Mouse (Mus musculus): ENCODE data around the gene Agap3.

Agap3 gene

DNA sequence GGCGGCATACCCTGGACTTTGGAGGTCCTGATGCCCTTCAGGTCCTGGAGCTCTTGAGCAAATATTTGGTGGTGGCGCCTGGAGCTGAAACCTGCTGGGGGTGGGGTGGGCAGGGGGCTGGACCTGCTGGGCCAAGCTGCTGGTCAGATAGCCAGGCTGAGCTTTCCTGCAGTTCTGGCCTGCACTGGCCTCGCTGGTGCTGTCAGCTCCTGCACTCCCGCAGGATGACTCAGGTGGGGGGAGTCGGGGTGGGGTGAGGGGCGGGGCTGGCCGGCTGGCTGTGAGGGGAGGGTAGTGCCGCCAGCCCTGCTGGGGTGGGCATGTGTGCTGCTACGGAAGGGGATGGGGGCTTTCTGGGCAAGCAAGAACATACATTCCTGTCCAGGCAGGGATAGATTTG, 23.4 kb upstream of the Agap3 start:
- no peak for DNase-seq (ENCODE audit: low read depth)

DNA sequence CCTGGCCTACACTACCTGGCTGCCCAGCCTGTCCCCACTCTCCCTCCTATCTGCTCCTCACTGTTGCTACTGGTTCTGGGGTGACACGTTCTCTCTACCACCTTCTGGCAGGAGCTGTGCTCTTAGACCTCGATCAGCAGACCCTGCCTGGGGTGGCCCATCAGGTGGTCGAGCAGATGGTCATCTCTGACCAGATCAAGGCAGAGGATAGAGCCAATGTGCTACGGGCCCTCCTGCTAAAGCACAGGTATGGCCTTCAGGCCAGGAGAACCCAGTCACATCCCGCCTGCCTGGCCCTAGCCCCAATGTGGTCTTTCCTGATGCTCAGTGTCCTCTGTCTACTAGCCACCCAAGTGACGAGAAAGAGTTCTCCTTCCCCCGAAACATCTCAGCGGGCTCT, 18.0 kb upstream of the Agap3 start:
- DNase-seq (ENCODE audit: low read depth): no peak

DNA sequence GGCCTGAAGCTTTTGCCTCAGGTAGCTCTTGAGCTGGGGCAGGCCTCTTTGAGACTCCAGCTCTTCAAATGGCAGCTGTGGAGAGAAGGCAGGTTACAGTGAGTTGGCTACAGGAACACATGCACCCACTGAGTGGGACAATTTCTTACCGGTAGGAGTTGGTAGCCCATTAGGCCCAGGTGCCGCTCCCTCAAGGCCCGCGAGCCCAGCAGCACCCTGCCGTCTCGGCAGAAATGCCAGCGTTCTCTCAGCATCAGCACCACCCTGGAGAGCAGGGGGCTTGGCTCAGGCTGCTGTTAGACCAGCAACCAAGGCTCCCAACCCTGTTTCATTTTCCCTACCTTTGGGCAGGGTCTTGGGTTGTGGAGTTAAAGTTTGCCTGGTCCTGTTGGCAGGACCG, 10.8 kb upstream of the Agap3 start:
- DNase-seq (ENCODE audit: low read depth): no peak

DNA sequence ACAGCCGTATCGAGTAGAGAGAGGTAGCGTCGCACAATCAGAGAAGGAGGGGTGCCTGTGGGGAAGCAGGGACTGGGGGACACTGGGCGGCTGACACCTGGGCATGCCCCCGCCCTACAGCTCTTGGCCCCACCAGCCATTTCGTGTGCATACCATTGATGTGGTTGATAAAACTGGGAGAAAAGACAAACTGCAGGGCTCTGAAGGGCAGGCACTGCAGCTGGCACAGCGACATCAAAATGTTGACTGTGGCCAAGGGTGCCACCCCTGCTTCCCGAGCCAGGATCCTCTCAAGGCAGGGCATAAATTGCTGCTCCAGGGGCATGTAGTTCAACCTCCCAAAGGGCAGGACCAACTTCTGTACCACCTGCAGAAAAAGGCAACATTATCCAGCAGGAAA, 9.9 kb upstream of the Agap3 start:
- no peak for DNase-seq (ENCODE audit: low read depth)

DNA sequence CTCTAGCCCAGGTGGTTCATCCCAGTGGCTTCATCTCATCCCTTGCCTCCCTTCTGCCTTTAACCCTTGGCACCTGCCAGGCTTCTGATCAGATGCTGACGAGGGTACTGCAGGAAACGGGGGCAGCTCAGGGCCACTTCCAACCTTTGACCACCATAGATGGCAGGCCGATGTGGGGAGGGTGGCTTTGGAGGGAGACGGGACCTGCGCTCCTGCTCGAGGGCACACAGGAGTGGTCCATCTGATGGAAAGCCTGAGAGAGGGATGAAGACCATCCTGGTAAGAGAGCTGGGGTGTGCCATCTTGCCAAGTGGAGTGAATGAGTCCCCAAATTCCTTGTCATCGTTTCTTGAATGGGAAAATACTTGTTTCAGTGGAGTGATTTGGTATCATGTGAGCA, 8.8 kb upstream of the Agap3 start:
- DNase-seq (ENCODE audit: low read depth): no peak

DNA sequence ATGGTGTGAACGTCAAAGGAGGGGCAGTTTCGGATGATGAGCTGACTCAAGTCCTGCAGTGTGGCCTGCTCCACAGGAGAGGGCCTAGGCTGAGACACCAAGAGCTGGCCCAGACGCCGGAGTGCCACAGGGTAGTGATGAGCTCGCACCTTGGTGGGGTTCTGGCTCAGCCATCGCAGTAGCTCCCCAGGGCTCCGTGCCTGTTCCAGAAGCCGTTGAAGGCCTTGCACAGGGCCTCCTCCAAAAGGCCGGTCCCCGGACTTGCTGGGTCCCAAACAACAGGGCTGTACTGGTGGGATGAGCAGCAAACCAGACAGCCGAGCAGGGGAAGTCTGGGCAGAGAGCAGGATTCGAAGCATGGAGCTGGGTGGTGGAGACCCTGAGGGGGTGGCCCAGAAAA, 8.1 kb upstream of the Agap3 start:
- no peak for DNase-seq (ENCODE audit: low read depth)

DNA sequence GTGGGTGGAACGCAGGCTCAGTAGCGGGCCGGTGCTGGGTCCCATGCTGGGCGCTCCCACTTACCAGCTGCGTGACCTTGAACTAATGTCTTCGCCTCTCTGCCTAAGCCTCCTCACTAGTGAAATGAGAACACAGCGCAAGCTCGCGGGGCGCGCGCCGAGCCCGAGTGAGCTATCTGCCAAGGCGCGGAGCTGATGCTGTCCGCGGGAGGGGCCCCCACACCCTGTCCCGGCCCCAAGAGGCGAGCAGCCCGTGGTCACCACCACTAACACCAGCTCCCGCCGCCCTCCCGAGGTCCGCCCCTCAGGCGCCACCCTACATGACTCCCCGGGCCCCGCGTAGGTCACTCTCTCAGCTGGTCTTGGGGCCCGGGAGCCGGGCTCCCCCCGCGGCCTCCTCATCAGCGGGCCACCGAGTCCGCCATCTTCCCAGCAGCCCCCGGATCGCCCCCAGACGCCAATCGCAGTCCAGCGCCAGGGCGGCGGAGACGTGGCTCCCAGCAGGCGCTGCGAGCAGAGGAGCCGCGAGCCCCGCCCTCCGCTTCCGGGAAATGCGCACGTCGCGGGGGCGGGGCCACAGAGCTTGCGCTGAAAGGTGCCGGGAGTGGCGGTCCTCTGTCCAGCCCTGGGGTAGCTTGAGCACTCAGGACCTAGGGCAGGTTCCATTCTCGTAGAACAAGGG, 7.1 kb upstream of the Agap3 start, which contains the start of gene Fastk:
Gene Fastk (minus strand): TSS at position 542 of the 682 bp plus-strand sequence.
- DNase-seq (ENCODE audit: low read depth): peak; percentile 89

DNA sequence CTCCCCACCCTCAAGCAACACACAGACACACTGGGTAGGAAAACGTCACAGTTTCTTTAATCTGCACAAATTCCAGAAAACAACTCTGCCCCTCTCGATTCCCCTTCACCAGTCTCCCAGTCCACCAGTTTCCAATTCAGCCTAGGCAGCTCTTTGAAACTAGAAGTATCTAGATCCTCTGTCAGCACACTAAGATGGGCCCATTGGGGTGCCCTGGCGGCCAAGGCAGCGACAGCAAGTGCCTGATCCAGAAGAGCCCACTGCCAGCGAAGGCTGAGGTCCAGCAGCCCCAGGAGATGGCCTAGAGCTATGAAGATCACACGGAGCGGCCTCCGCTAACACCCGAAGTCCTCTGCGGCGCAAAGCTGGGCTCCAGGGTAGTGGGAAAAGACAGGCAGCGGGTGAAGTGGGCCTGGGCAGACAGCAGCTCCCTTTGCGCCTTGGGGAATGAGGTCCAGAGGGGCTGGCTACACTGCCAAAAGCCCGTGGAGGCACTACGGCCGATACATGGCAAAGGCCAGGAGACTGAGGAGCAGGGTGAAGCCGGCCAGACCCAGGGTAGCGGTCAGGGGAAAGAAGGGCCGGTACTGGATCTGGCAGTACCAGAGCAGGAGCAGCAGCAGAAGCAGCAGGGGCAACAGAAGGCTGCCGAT, 6.4 kb upstream of the Agap3 start:
- DNase-seq (ENCODE audit: low read depth): no peak

DNA sequence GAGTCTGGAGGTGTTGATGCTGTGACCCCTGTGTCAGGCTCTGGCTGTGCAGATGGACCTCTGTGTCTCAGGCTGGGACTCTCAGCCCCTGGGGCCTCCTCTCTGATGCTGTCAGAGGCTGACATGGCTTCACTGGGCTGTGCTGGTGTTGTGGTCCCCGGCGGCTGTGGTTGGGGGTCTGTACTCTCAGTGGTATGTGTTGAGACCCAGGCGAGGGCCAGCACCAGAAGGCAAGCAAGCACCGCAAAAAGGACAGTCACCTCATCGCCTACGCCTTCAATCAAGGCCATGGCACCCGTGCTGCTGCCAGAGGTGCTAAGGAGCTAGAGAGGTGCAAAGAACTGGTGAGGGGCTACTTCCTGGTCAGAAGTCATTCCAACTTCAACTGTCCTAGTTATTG, 5.3 kb upstream of the Agap3 start:
- DNase-seq (ENCODE audit: low read depth): no peak

DNA sequence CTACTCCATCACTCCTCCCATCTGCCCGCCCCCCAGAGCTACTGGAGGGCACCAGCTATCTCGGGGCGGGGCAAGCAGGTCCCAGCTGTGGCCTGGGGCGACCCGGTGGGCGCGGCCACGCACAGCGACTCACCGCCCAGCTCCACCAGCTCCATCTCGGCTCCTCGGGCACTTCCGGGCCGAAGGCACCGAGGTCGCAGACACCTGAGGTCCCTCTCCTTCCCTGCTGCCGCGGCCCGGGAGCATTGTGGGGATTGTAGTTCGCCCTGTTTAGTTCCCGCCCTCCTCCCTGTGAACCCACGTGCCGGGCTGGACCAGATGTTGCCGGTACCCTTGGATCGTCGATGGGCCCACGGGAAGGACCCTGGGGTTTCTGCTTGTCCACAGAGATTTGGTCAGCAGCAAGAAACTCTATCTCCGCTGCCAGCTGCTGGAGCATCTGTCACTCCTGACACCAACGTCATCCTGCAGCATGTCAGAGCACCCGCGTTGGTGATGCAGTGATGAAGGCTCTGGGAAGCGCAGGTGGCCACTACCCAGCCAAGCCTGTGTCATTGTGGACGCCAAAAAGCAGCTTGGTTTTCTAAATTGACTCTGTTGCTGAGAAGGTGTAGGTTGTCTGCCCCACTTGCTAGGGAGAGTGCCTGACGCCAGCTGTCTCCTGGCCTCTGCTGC, 4.2 kb upstream of the Agap3 start, which contains the start of gene Tmub1:
Gene Tmub1 (minus strand): TSS at position 231 of the 675 bp plus-strand sequence.
- peak; percentile 88 for DNase-seq (ENCODE audit: low read depth)

DNA sequence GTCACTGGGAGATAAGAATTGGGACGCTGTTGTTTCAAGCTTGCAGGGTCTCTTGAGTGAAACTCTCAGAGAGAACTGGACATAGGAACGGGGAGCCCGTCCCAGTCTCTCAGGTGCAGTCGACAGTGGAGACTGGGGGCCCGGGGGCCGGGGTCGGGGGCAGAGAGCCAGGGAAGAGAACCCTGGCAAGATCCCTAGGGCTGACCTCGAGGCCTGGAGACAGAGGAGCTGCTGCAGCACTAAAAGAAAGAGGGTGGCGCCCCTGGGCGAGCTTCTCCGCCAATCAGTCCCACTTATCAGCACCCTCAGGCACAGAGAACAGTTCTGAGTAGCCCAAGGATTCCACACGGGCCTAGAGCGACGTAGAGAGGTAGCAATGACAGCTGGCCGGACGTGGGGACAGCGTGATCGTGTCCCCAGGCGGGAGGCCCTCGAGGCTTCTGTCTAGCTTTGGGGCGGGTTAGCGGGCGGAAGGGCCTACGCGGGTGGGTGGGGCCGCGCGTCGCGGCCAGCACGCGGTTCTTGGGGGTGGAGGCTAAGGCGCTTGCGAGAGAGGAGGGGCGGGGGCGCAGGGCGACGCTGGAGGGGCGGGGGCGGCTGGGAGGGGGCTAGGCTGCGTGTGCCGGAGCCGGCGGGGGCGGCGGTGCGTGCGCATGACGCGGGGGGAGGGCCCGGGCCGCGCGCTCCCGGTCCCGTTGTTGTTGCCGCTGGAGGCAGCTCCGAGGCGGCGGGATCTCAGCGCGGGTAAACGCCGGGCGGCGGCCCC, 530 bp upstream of the Agap3 start:
- peak; percentile 92 for DNase-seq (ENCODE audit: low read depth)

DNA sequence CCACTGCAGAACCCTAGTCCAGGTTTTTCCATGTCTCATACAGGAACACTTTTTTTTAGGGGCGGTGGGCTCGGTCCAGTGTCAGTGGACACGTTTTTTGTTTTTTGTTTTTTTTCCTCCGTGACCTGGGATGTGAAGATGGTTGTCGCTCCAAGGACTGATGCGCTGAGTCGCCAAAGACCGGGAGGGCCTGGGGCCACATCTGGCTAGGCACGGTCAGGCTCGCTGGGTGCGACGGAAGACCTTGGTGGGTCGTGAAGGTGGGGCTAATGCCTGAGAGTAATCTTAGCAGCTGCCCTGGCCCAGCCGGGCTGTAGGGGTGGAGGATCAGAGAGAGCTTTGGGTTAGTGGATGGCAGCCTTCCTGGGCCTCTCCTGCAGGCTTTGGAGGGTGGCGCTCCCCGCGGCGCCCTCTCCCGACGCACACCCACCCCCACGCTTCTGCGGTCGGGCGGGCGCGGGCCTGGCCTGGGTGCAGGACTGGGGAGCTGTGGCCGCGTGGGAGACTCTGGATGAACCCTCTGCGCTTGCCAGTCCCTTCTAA, 785 bp downstream of the Agap3 start:
- peak; percentile 25 for DNase-seq (ENCODE audit: low read depth)

DNA sequence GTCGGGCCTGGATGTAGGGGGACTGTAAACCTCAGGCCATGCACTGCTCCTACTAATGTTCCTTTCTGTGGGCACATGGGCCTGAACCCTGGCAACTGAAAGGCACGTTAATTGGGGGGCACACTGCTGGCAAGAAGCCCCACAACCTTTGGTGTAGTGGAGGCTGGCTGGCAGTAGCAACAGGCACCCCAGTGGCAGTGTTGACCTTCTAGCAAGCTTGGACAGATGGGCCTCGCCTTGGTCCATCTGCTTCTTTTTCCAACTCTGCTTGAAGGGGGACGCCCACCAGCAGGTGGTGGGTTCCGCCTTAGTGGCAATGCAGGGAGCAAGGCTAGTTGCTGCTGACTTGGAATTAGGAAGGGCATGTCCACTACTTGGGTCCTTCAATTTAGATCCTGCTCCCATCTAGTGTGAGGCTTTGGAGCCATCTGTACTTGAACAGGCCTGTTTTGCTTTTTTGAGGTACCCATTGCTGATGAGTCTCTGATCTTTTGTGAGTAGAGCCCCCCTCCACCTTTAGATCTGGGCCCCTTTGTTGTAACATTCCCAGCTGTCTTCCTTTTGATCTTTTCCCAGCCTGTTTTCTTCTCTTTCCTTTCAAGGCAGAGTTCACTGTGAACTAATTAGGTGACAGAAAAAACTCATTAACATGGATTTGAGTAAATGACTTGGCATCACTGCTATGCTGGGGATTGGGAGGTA, 1.5 kb downstream of the Agap3 start:
- DNase-seq (ENCODE audit: low read depth): no peak

DNA sequence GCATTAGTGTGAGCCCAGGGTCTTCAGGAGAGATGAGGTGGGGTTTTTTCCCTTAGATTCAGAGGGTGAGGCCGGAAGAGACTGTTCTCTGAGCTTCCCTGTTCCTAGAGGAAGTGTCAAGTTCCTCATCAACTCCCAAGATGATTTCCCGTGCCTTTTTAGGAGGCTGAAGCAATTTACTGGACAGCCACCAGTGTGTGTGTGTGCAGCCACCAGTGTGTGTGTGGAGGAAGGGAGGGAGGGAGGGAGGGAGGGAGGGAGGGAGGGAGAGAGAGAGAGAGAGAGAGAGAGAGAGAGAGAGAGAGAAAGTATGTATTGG, 2.0 kb downstream of the Agap3 start:
- no peak for DNase-seq (ENCODE audit: low read depth)

DNA sequence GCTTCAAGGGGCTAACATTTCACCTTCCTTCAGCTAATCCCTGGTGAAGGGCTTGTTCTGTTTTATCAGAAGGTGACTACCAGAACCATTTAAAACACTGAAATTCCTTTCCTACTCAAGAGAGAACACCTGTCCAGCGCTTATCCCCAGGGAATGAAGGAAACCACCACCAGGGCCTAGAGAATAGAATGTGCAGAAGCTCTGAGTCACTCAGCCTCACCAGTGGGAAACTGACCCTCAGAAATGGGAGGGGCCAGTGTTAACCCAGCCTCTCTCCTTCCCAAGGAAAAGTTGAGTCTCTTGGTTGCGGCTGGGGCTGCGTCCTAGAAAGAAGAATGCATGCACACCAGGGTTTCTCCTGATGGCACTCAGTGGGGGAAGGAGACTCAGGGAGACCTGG, 3.1 kb downstream of the Agap3 start:
- no peak for DNase-seq (ENCODE audit: low read depth)

DNA sequence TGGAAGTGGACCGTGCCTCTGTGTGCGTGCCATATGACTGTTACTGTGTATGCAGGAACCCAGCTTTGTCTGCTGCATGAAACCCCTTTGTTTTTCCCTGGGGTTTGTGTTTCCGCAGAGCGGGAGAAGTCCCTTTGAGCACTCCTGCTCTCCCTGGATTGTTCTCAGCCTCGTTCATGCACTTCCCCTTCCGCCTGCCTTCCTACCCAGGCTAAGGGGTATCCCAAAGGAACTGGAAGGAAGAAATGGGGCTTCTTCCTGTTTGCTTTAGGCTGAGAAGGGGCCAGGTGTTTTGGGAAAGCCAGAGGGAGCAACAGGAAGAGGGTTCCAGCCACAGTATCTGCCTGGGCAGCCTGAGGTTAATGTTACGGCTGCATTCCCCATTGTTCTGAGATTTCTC, 3.6 kb downstream of the Agap3 start:
- no peak for DNase-seq (ENCODE audit: low read depth)

DNA sequence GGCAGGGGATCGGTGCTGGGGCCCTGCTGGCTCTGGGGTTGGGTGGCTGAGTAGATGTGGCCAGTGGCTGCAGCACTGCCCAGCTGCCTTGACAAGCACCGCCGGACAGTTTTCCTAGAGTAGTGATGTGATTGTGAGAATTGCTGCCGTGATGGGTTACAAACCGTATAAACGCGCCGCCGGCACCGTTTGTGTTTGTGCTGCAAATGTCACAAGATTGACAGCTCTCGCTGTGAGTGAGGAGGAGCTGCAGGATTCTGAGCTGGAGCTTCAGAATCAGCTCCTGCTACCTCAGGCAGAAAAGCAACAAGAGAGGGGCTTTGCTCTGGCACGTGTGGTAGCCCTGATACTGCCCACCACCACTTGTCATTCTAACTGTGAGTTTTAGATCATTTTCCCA, 14.8 kb downstream of the Agap3 start:
- no peak for DNase-seq (ENCODE audit: low read depth)

DNA sequence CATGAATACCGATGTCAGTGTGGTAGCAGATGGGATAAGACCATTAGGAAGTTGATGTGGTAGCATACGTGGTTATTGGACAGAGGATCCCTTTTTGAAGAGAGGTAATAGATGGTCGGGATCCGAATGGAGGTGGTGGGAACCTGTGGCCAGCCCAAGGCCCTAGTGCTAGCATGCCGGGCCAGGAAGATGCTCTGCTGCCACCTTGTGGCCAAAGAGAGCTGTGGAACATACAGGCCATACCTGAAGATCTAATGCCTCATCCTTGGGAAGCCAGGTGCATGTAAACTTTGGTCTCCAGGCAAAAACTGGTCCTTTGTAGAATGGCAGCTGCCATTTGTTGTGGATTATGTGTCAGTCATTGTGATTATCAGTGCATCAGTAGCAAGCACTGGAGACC, 18.6 kb downstream of the Agap3 start:
- peak; percentile 74 for DNase-seq (ENCODE audit: low read depth)

DNA sequence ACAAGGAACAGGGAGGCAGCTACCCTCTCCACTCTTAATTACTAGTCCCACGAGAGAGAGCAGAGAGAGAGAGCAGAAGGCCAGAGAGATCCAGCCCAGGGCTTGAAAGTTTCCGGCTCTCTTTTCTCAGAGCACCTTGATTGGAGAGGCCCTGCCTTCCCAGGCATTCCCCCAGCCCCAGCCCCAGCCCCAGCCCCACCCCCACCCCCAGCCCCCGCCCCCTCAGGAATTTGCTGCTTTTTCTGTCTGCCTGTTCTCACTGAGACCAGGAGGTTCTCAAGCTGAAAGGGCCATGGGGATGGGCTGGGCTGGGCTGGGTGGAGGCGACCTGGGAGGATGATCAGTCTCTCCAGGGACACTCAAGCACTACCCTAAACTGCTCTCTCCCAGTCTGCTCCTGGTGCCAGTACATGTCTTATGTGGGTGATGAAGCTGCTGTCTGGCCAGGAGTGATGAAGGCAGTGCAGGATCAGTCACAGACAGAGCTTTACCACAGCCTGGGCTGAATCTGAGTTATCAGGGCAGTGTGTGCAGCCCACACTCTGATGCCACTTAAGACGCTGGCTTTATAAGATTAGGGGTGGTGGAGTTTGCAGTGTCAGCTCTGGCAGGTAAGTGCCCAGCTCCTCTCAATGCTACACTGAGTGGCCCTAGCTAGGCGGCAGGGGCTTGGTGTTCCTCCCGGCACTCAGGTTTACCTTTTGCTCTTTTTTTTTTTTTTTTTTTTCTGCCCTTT, 21.1 kb downstream of the Agap3 start:
- DNase-seq (ENCODE audit: low read depth): no peak

DNA sequence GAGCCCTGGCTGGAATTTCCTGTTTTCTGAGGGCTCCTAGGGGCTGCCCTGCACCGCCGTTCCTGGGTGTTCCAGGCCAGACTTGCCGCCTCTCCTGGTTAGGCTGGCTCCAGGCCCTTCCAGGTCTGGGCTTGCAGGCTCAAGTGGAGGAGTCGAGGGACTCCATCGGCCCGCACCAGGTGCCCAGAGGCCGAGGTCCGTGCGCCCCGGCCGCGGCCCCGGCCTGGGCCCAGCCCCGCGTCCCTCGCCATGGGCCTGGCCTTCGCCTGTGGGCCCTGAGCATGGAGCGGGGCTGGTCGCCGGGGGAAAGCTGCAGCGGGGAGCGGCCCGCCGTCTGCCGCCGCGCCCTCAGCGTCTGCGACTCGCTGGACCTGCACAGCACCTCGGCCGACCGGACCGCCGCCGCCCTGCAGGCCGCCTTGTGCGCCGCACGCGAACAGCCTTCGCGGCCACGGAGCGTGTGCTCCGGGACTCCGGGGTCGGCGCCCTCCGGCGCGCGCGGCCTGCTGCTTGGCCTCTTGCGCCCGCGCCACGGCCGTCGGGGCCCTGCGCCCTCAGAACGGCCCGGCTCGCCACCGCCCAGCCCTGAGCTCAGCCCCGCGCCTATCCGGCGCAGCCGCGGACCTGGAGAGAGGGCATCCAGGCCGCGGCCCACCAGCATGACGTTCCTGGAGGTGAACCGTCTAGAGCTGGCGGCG, 22.2 kb downstream of the Agap3 start:
- no peak for DNase-seq (ENCODE audit: low read depth)

All from 416B (cell line).